Mouse (Mus musculus): ENCODE data around the gene Zfp956. TPM values are rescaled to one million over a fixed set of nuclear protein-coding genes. Genes with fewer than 3 reads are reported as not detected.
A peak's percentile ranks its signal among the peaks of the same experiment; 100 is the strongest.

Zfp956 gene
- total and polyA plus RNA-seq, 3 experiments: 11.0 to 13.1 TPM; not detected in 1

DNA sequence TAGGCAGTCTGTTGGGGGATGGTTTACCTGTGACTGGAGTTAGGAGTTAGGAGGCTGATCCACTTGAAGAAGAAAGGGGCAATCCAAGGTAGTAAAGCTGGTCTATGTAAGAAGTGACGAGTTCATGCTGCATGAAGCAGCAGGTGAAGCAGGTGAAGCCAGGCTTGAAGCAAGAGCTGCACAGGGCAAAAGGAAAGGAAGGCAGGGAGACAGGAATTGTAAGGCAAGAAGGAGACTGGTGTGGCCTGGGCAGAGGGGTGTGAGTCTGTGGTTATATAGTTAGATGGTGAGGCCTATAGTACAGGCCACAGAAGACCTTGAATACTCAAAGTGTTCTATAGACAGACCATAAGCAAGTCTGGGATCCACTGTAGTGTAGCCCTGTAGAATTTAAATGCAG, 44.2 kb upstream of the Zfp956 start:
- H3K36me3 ChIP-seq (ENCODE audit: control insufficient read depth in 1 of 2, insufficient read depth in 2 of 2, low read length in 2 of 2): peaks cover 0 to 6% of the 10 kb centered on the region in 2 experiments; a peak in 2 of 4 replicates
- no peak overlapping the region for H3K27ac ChIP-seq (ENCODE audit: control insufficient read depth, low read depth, low read length)
- no peaks in the 10 kb centered on the region for H3K79me2 ChIP-seq (ENCODE audit: control insufficient read depth, insufficient read depth, low read length, poor library complexity)
- peaks cover 0 to 5% of the 10 kb centered on the region in 2 experiments; a peak in 1 of 4 replicates for H3K4me1 ChIP-seq (ENCODE audit: control insufficient read depth in 1 of 2, insufficient read depth in 2 of 2, low read length in 2 of 2)
- DNase-seq (ENCODE audit: low read depth, low spot score): no peak
- TF ChIP-seq JUND (IDR thresholded peaks at IDR 0.05; ENCODE audit: low read depth, low read length) (no peak), ELF1 (IDR thresholded peaks at IDR 0.05; ENCODE audit: low read depth, low read length) (no peak), KAT2A (conservative IDR thresholded peaks at IDR 0.05; ENCODE audit: low read depth, low read length) (no peak), TCF12 (IDR thresholded peaks at IDR 0.05; ENCODE audit: low read depth, low read length) (no peak), ZC3H11A (IDR thresholded peaks at IDR 0.05; ENCODE audit: low read depth, low read length) (no peak), RAD21 (IDR thresholded peaks at IDR 0.05; ENCODE audit: low read depth, low read length) (no peak), NRF1 (IDR thresholded peaks at IDR 0.05; ENCODE audit: insufficient read depth, low read depth, low read length, poor library complexity, severe bottlenecking) (no peak), MYB (IDR thresholded peaks at IDR 0.05; ENCODE audit: low read depth, low read length) (no peak), SIN3A (IDR thresholded peaks at IDR 0.05; ENCODE audit: low read length) (no peak), GABPA (IDR thresholded peaks at IDR 0.05; ENCODE audit: low read depth, low read length) (no peak), CHD2 (IDR thresholded peaks at IDR 0.05; ENCODE audit: low read length) (no peak), USF1 (IDR thresholded peaks at IDR 0.05; ENCODE audit: low read depth, low read length) (no peak), POLR2AphosphoS2 (IDR thresholded peaks at IDR 0.05; ENCODE audit: low read length) (no peak), ZNF384 (IDR thresholded peaks at IDR 0.05; ENCODE audit: low read depth, low read length) (no peak), CTCF (IDR thresholded peaks at IDR 0.05 in 2 of 3, conservative IDR thresholded peaks at IDR 0.05 in 1 of 3; ENCODE audit: control insufficient read depth in 1 of 3, insufficient read depth in 1 of 3, low read depth in 2 of 3, low read length in 3 of 3, poor library complexity in 1 of 3, severe bottlenecking in 1 of 3) (no peak), SMC3 (IDR thresholded peaks at IDR 0.05; ENCODE audit: low read depth, low read length) (no peak), EP300 (IDR thresholded peaks at IDR 0.05; ENCODE audit: low read depth in 1 of 2, low read length in 2 of 2) (no peak), POLR2AphosphoS5 (IDR thresholded peaks at IDR 0.05; ENCODE audit: borderline replicate concordance, low read depth, low read length) (no peak)
- H3K27me3 ChIP-seq (ENCODE audit: control insufficient read depth in 1 of 2, insufficient read depth in 2 of 2, low read length in 2 of 2): no peaks in the 10 kb centered on the region
- no peak overlapping the region for H3K4me3 ChIP-seq (ENCODE audit: control insufficient read depth in 1 of 2, insufficient read depth in 1 of 2, low read depth in 2 of 2, low read length in 2 of 2)
- H3K9me3 ChIP-seq (replicated peaks; ENCODE audit: insufficient read depth, low read length): no peaks in the 10 kb centered on the region
- no peak overlapping the region for H3K9ac ChIP-seq (ENCODE audit: control insufficient read depth, low read depth, low read length, poor library complexity, severe bottlenecking)

DNA sequence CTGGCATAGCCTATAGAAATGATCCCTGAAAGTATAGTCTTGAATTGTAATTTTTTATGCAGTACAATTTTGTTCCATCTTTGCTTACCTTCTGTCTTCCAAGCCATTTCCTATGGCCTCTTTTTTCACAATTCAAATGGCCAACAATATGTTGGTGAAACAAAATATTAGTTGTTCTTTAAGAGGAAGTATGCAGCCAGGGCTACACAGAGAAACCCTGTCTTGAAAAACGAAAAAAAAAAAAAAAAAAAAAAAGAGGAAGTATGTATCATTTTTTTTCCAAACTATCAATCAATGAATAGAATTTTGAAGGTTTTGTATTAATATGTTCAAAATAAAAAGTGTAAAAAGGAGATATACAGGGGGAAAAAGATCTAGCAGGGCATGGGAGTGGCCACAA, 41.5 kb upstream of the Zfp956 start:
- Histone ChIP-seq H3K27me3 (ENCODE audit: control insufficient read depth in 1 of 2, insufficient read depth in 2 of 2, low read length in 2 of 2) (no peaks in the 10 kb centered on the region), H3K27ac (ENCODE audit: control insufficient read depth, low read depth, low read length) (no peak overlapping the region), H3K79me2 (ENCODE audit: control insufficient read depth, insufficient read depth, low read length, poor library complexity) (no peaks in the 10 kb centered on the region), H3K4me3 (ENCODE audit: control insufficient read depth in 1 of 2, insufficient read depth in 1 of 2, low read depth in 2 of 2, low read length in 2 of 2) (no peak overlapping the region), H3K4me1 (ENCODE audit: control insufficient read depth in 1 of 2, insufficient read depth in 2 of 2, low read length in 2 of 2) (peaks cover 0 to 5% of the 10 kb centered on the region in 2 experiments; a peak in 1 of 4 replicates), H3K36me3 (ENCODE audit: control insufficient read depth in 1 of 2, insufficient read depth in 2 of 2, low read length in 2 of 2) (peaks cover 0 to 6% of the 10 kb centered on the region in 2 experiments; a peak in 2 of 4 replicates), H3K9me3 (replicated peaks; ENCODE audit: insufficient read depth, low read length) (no peaks in the 10 kb centered on the region), H3K9ac (ENCODE audit: control insufficient read depth, low read depth, low read length, poor library complexity, severe bottlenecking) (no peak overlapping the region)
- DNase-seq (ENCODE audit: low read depth, low spot score): no peak
- TF ChIP-seq ZNF384 (IDR thresholded peaks at IDR 0.05; ENCODE audit: low read depth, low read length) (peak; percentile 96), SIN3A (IDR thresholded peaks at IDR 0.05; ENCODE audit: low read length) (0 out of 2 replicates have a peak, but pooled peaks have one; percentile 19), ELF1 (IDR thresholded peaks at IDR 0.05; ENCODE audit: low read depth, low read length) (no peak), USF1 (IDR thresholded peaks at IDR 0.05; ENCODE audit: low read depth, low read length) (no peak), ZC3H11A (IDR thresholded peaks at IDR 0.05; ENCODE audit: low read depth, low read length) (no peak)
